Mouse (Mus musculus) cerebellum, adult 11 months (tissue): ENCODE measurements around the gene Bahcc1.

Source experiments
- DNase-seq: peaks from one replicate; pipeline ENCODE4 v3.0.0; 2022

Gene Bahcc1

GRCm38 (mm10) chr11:120303559-120304349 is 71.0 kb downstream of the Bahcc1 start:
- no peak for DNase-seq

DNA sequence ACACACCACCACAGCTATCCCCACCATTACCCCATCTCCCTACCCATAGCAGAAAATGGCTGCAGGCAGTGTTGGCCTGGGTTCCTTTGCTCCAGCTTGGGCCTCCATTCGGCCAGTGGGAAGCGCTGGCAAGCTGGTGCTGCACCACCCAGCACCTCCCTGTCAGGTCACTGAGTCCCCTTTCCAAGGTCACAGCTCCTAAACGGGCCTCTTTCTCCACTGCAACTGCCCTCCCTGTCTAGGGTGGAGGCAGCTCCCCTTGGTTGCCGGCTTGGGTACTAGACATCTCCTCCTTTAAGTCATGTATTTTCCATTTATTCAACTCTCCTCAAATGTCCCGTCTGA is 71.6 kb downstream of the Bahcc1 start:
- DNase-seq: no peak

GRCm38 (mm10) chr11:120304886-120305534 is 72.3 kb downstream of the Bahcc1 start:
- peak; percentile 89 for DNase-seq

DNA sequence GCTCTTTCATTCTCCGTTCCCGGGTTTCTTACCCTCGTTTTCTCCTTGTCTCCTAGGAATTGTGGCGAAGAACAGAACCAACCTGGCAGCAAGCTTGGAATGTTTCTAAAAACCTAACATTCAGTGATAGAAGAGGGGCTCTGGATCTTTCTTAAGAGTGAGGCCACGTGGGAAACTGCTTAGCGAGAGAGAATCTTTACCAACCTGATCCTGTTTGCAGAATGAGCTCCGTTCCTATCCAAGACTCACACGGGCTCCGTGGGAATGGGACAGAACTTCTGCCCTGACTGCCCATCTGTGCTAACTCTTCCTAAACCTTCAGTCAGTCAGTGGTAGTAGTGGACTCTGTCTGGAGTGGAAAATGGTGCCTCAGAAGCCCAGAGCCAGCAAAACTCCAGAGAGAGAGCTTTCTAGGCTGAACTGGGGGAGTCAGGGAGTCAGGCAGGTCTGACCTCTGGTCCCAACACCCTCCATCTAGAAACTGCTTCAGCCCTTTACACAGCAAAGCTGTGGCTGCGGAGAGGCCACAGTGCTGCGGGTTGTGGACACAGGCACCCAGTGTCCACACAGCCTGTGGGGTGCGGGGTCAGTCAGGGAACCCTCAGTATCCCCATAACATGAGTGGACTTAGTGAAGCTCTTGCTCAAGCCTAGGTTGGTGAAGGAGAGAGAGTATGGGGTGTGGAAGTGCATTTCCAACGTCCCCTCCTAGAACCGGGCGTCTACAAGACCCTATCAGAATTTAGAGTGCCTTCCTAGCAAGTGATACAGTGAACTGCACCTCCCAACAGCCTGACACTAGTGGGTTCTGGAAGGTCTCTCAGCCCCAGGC is 73.0 kb downstream of the Bahcc1 start:
- no peak for DNase-seq

- DNase-seq: peak; percentile 20
Measured at GRCm38 (mm10) chr11:120306366-120307131, 73.8 kb downstream of the Bahcc1 start.

GRCm38 (mm10) chr11:120307132-120307413 is 74.3 kb downstream of the Bahcc1 start:
- DNase-seq: peak; percentile 21

- peak; percentile 94 for DNase-seq
Measured at GRCm38 (mm10) chr11:120307566-120308430, 75.1 kb downstream of the Bahcc1 start.

DNA sequence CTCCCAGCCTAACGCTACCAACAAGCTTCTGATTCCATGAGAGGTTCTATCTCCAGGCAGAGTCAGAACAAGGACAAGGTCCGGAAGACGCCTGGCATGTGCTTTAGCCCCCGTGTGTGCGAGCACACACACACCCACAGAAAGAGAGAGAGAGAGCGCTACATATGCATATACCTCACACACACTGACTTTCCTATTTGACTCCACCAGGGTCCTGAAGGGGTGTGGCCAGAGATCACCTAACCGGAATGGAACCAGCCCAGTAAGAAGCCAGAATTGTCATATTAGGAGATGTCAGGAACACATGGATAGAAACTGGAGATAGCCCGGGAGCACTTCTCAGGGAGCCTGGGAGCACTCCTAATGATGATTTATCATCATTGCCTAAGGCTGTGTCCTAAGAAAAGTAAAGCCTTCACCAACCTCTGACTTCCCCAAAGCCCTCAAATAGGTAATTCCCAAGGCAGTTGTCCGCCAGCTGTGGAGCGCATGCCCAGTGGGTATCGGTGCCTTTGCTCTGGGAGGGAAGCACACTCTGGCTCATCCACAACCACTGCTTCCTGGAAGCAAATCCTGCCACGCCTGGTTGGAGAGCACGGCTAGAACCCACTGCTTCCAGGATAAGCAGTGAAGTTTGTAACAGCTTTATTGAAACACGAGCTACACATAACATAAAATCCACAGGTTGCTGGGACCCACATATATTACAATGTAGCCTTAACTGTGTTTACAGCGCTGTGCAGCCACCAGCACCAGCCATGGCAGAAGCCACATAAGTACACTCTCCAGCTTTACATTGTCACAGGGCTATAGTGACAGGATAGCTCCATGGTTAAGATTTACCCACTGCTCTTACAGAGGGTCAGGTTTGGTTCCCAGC is 75.9 kb downstream of the Bahcc1 start:
- no peak for DNase-seq

DNA sequence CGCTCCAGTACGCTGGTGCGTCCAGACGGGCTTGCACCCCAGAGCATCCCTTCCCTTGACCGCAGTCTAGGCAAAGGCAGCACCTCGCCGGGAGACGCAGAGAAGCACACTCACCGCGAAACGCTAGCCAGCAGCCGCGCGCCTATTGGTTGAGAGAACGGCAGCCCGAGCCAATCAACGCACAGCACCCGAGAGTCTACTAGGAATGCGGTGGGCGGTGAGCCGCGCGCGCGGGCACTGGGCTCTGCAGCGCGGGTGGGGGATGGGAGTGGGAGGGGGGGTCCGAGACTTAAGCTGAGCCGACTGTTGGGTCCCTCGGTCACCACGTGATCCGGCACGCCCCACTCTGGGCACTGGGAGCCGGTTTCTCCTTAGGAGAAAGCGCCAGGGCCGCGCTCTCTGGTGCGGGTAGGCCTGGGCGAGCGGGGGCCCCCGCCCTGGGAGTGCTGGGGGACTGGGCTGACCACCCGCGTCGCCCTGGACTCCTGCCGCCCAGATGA is 78.1 kb downstream of the Bahcc1 start:
- peak; percentile 91 for DNase-seq

DNA sequence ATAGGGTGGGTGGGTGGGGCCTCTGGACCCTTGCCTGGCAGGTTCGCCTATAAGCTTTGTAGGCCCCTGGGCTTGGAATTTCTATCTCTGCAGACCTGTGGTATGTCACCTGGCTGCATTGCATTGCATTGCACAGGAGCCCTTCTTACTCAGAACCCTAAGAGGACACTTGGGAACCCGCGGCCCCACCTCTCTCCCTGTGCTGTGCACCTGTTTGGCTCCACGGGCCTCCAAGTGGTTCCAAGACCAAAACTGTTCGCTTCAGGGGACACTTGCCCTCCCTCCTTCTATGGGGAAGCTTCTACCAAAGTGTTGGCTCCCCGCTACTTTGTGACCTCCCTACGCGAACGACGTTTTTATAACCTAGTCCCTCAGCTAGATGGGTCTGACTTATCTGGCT is 78.8 kb downstream of the Bahcc1 start:
- DNase-seq: no peak

GRCm38 (mm10) chr11:120312069-120312468 is 79.3 kb downstream of the Bahcc1 start:
- no peak for DNase-seq

GRCm38 (mm10) chr11:120313906-120314685 is 81.3 kb downstream of the Bahcc1 start:
- DNase-seq: no peak

- DNase-seq: no peak
Measured at GRCm38 (mm10) chr11:120314721-120315415, 82.1 kb downstream of the Bahcc1 start.

GRCm38 (mm10) chr11:120315416-120315761 is 82.6 kb downstream of the Bahcc1 start:
- peak; percentile 41 for DNase-seq

DNA sequence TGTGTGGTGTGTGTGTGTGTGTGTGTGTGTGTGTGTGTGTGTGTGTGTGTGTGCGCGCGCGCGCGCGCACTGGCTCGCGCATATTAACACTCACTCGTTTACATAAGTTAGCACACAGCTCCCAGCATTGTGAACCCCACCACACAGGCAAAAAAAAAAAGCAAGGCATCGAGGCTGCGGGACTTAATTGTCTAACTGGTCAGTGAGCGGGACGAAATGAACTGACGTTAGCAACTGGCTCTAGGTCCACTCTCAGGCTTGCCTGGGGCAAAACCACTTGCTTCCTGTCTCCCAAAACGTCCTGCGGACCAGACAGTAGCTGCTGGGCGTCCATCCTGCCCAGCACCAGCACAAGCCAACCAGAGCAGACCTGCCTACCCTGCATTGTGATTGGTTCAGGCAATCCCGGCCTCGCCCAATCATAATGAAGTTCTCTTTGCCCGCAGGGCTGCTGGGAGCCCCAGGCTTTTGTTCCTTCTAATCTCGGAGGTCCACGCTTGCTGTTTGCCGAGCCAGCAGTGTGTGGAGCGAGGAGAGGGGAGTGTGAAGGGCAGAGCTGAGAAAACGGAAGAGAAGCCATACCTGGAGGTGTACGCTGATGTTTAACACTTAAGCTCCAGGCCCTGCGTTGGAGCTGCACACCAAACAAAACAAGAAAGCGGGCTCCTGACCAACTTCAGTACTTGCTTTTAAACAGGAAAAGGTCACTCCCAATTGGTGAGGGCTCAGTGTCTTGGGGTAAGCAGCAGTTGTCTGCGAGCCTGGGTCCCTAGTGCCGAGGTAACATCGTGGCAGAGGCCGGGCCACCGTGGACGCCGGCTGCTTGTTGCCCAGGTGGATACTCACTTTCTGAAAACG is 83.3 kb downstream of the Bahcc1 start:
- DNase-seq: peak; percentile 91

- DNase-seq: peak; percentile 29
Measured at GRCm38 (mm10) chr11:120316690-120317254, 84.0 kb downstream of the Bahcc1 start.

DNA sequence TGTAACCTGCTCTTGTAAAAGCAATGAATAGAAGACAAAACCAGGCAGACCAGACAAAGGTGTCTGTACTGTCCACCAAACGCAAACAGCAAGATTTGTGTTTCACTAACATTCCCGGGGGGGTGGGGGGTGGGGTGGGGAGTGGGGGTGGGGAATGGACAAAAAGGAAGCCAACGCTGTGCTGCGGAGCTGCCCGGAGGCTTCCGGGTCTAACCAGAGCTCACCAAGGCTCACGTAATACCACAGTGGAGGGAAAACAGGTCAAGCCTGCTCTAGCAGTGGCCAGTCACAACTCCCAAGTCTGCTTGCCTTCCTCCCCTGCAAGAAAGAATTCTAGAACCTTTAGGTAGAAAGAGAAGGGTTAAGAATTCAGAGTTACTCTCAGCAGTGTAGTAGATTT is 84.7 kb downstream of the Bahcc1 start:
- DNase-seq: no peak

- no peak for DNase-seq
Measured at GRCm38 (mm10) chr11:120319310-120319709, 86.6 kb downstream of the Bahcc1 start.
